Mouse (Mus musculus): ENCODE measurements at regions not wholly inside any gene's neighbourhood (a gene's known extent, or its start where the extent isn't known, plus 50 kb on each side); places are given as distances from the start of the nearest gene placed in this dataset.

GRCm38 (mm10) chr6:51207587-51208361, 224.7 kb upstream of the Nfe2l3 start:
- TF ChIP-seq CTCF (IDR thresholded peaks at IDR 0.05; ENCODE audit: low read depth): no peak
- Histone ChIP-seq H3K36me3 (ENCODE audit: insufficient read depth) (no peaks in the 10 kb centered on the region), H3K4me3 (ENCODE audit: low read depth, low read length) (peak overlapping the region; percentile 20; the same call in 1 of the 2 replicates), H3K27ac (ENCODE audit: low read depth, low read length) (0 out of 2 replicates have a peak overlapping the region, but pooled peaks have one; percentile 15), H3K4me2 (ENCODE audit: low read depth) (peak overlapping the region; percentile 47), H3K4me1 (ENCODE audit: insufficient read depth) (peaks cover 3% of the 10 kb centered on the region; the same call in 1 of the 2 replicates), H3K27me3 (ENCODE audit: insufficient read depth, low read length) (no peaks in the 10 kb centered on the region; the same call in 1 of the 2 replicates), H3K9ac (peak overlapping the region; percentile 22), H3K9me3 (ENCODE audit: low read length) (no peaks in the 10 kb centered on the region)
- DNase-seq (peak; percentile 30), ATAC-seq (peak; percentile 23)
- 3% methylated on average over 21 of the region's 21 CpGs for WGBS

- 3% methylated on average over 6 of the region's 6 CpGs for WGBS
- Histone ChIP-seq H3K9ac (no peak overlapping the region), H3K4me2 (ENCODE audit: low read depth) (no peak overlapping the region), H3K4me3 (ENCODE audit: low read depth, low read length) (no peak overlapping the region), H3K9me3 (ENCODE audit: low read length) (no peaks in the 10 kb centered on the region), H3K36me3 (ENCODE audit: insufficient read depth) (no peaks in the 10 kb centered on the region), H3K4me1 (ENCODE audit: insufficient read depth) (peaks cover 3% of the 10 kb centered on the region; the same call in 1 of the 2 replicates), H3K27ac (ENCODE audit: low read depth, low read length) (no peak overlapping the region), H3K27me3 (ENCODE audit: insufficient read depth, low read length) (no peaks in the 10 kb centered on the region; the same call in 1 of the 2 replicates)
- peak; percentile 84 for TF ChIP-seq CTCF (IDR thresholded peaks at IDR 0.05; ENCODE audit: low read depth)
- DNase-seq (peak; percentile 93), ATAC-seq (peak; percentile 91)
Measured at GRCm38 (mm10) chr6:51208660-51209396, 223.6 kb upstream of the Nfe2l3 start.

- ATAC-seq: no peak
- Histone ChIP-seq H3K4me3 (ENCODE audit: low read depth, low read length) (no peak overlapping the region), H3K27ac (ENCODE audit: low read depth, low read length) (no peak overlapping the region), H3K9me3 (ENCODE audit: low read length) (no peaks in the 10 kb centered on the region), H3K36me3 (ENCODE audit: insufficient read depth) (no peaks in the 10 kb centered on the region), H3K4me1 (ENCODE audit: insufficient read depth) (peaks cover 5% of the 10 kb centered on the region; the same call in 1 of the 2 replicates), H3K4me2 (ENCODE audit: low read depth) (no peak overlapping the region), H3K9ac (no peak overlapping the region), H3K27me3 (ENCODE audit: insufficient read depth, low read length) (no peaks in the 10 kb centered on the region; the same call in 1 of the 2 replicates)
- TF ChIP-seq CTCF (IDR thresholded peaks at IDR 0.05; ENCODE audit: low read depth): peak; percentile 40
- DNase-seq: peak; percentile 49
- 51% methylated on average over 7 of the region's 7 CpGs for WGBS
Measured at GRCm38 (mm10) chr6:51211418-51211817, 221.1 kb upstream of the Nfe2l3 start.

- DNase-seq: no peak
- no peak overlapping the region for H3K4me2 ChIP-seq (ENCODE audit: low read depth)
- no peaks in the 10 kb centered on the region for H3K9me3 ChIP-seq (ENCODE audit: low read length)
- H3K4me3 ChIP-seq (ENCODE audit: low read depth, low read length): no peak overlapping the region
- H3K27me3 ChIP-seq (ENCODE audit: insufficient read depth, low read length): no peaks in the 10 kb centered on the region
- H3K36me3 ChIP-seq (ENCODE audit: insufficient read depth): no peaks in the 10 kb centered on the region
- no peak for TF ChIP-seq CTCF (IDR thresholded peaks at IDR 0.05; ENCODE audit: low read depth)
- 85% methylated on average over 8 of the region's 8 CpGs for WGBS
- peaks cover 6% of the 10 kb centered on the region; the same call in 1 of the 2 replicates for H3K4me1 ChIP-seq (ENCODE audit: insufficient read depth)
- no peak overlapping the region for H3K27ac ChIP-seq (ENCODE audit: low read depth, low read length)
- H3K9ac ChIP-seq: no peak overlapping the region
- ATAC-seq: no peak
Measured at GRCm38 (mm10) chr6:51212216-51212615, 220.3 kb upstream of the Nfe2l3 start.

GRCm38 (mm10) chr6:51215371-51215770, 217.1 kb upstream of the Nfe2l3 start:
- H3K4me3 ChIP-seq (ENCODE audit: low read depth, low read length): no peak overlapping the region
- H3K36me3 ChIP-seq (ENCODE audit: insufficient read depth): no peaks in the 10 kb centered on the region
- no peaks in the 10 kb centered on the region for H3K9me3 ChIP-seq (ENCODE audit: low read length)
- ATAC-seq: no peak
- no peak overlapping the region for H3K9ac ChIP-seq
- H3K27me3 ChIP-seq (ENCODE audit: insufficient read depth, low read length): no peaks in the 10 kb centered on the region
- 0 out of 2 replicates have a peak, but pooled peaks cover 3% of the 10 kb centered on the region for H3K4me1 ChIP-seq (ENCODE audit: insufficient read depth)
- H3K4me2 ChIP-seq (ENCODE audit: low read depth): no peak overlapping the region
- no peak for TF ChIP-seq CTCF (IDR thresholded peaks at IDR 0.05; ENCODE audit: low read depth)
- WGBS: 87% methylated on average over 10 of the region's 10 CpGs
- DNase-seq: no peak
- no peak overlapping the region for H3K27ac ChIP-seq (ENCODE audit: low read depth, low read length)

GRCm38 (mm10) chr6:51216472-51216871, 216.0 kb upstream of the Nfe2l3 start:
- no peak for TF ChIP-seq CTCF (IDR thresholded peaks at IDR 0.05; ENCODE audit: low read depth)
- 37% methylated on average over 8 of the region's 8 CpGs for WGBS
- no peaks in the 10 kb centered on the region for H3K9me3 ChIP-seq (ENCODE audit: low read length)
- H3K4me2 ChIP-seq (ENCODE audit: low read depth): no peak overlapping the region
- no peaks in the 10 kb centered on the region for H3K36me3 ChIP-seq (ENCODE audit: insufficient read depth)
- H3K4me3 ChIP-seq (ENCODE audit: low read depth, low read length): no peak overlapping the region
- ATAC-seq (peak; percentile 55), DNase-seq (peak; percentile 60)
- H3K27ac ChIP-seq (ENCODE audit: low read depth, low read length): no peak overlapping the region
- H3K4me1 ChIP-seq (ENCODE audit: insufficient read depth): 0 out of 2 replicates have a peak, but pooled peaks cover 3% of the 10 kb centered on the region
- no peak overlapping the region for H3K9ac ChIP-seq
- no peaks in the 10 kb centered on the region for H3K27me3 ChIP-seq (ENCODE audit: insufficient read depth, low read length)

- 88% methylated on average over 12 of the region's 12 CpGs for WGBS
- TF ChIP-seq CTCF (IDR thresholded peaks at IDR 0.05; ENCODE audit: low read depth): no peak
- no peak for ATAC-seq
Measured at GRCm38 (mm10) chr6:51219691-51220090, 212.8 kb upstream of the Nfe2l3 start.

More at GRCm38 (mm10) chr6:51219691-51220090, 212.8 kb upstream of the Nfe2l3 start:
- Histone ChIP-seq H3K27me3 (ENCODE audit: insufficient read depth, low read length) (no peaks in the 10 kb centered on the region), H3K9ac (no peak overlapping the region), H3K36me3 (ENCODE audit: insufficient read depth) (no peaks in the 10 kb centered on the region), H3K4me2 (ENCODE audit: low read depth) (no peak overlapping the region), H3K4me3 (ENCODE audit: low read depth, low read length) (no peak overlapping the region), H3K9me3 (ENCODE audit: low read length) (no peaks in the 10 kb centered on the region), H3K4me1 (ENCODE audit: insufficient read depth) (0 out of 2 replicates have a peak, but pooled peaks cover 3% of the 10 kb centered on the region), H3K27ac (ENCODE audit: low read depth, low read length) (no peak overlapping the region)
- DNase-seq: no peak

Data from forebrain, postnatal 0 days (tissue).